Mouse (Mus musculus) embryonic facial prominence, embryonic 15.5 days (tissue): ENCODE measurements around the gene Ell2. TPM values are rescaled to one million over a fixed set of nuclear protein-coding genes. Genes with fewer than 3 reads are reported as not detected.
A peak's percentile ranks its signal among the peaks of the same experiment; 100 is the strongest.

Experiments used
- ATAC-seq: fragments of 200-750 bp; cut with Nextera tagmentation; 2 replicates; pipeline ENCODE4 v1.8.0; 2017; ENCODE audit warnings: low read depth, moderate TSS enrichment; ENCODE audit not compliant: insufficient number of reproducible peaks, low FRiP score, low TSS enrichment
- H3K27ac ChIP-seq: fragments of 300-500 bp; sonication (generic); replicated peaks from 2 replicates; pipeline ENCODE4 v1.5.1; 2015; ENCODE audit warnings: mild to moderate bottlenecking, inconsistent platforms
- H3K27me3 ChIP-seq: fragments of 300-500 bp; sonication (generic); 2 replicates; pipeline ENCODE4 v1.6.1; 2015; ENCODE audit warnings: inconsistent platforms
- H3K36me3 ChIP-seq: fragments of 300-500 bp; sonication (generic); 2 replicates; pipeline ENCODE4 v1.6.1; 2015; ENCODE audit warnings: mild to moderate bottlenecking, inconsistent platforms
- H3K4me1 ChIP-seq: fragments of 300-500 bp; sonication (generic); 2 replicates; pipeline ENCODE4 v1.6.1; 2015; ENCODE audit warnings: inconsistent platforms
- H3K4me2 ChIP-seq: fragments of 300-500 bp; sonication (generic); replicated peaks from 2 replicates; pipeline ENCODE4 v1.6.1; 2015; ENCODE audit warnings: mild to moderate bottlenecking, inconsistent platforms
- H3K4me3 ChIP-seq: fragments of 300-500 bp; sonication (generic); replicated peaks from 2 replicates; pipeline ENCODE4 v1.5.1; 2015; ENCODE audit warnings: mild to moderate bottlenecking, inconsistent platforms
- H3K9ac ChIP-seq: fragments of 300-500 bp; sonication (generic); 2 replicates; pipeline ENCODE4 v1.6.1; 2015; ENCODE audit warnings: inconsistent platforms
- H3K9me3 ChIP-seq: fragments of 300-500 bp; sonication (generic); replicated peaks from 2 replicates; pipeline ENCODE4 v1.6.1; 2016; ENCODE audit warnings: inconsistent platforms
- WGBS: fragments of 180-500 bp; shearing (Covaris S2); methylation state at CpG from one replicate; pipeline ENCODE4 v1.1.7; 2015; 5-methylcytosine and 5-hydroxymethylcytosine counted together
- polyA plus RNA-seq: library from polyadenylated mRNA; unstranded; fragments of >200 nt; fragmentation: Nextera tagmentation; extraction: Ambion mirVana; gene quantifications from 2 replicates; pipeline ENCODE4 v1.2.1, GENCODE M21; 2015

The Ell2 gene
- polyA plus RNA-seq, 1 experiment from 2014 or later, result 15.3 TPM

GRCm38 (mm10) chr13:75745328-75745727 lies 38.8 kb downstream of the Ell2 start:
- no peaks in the 10 kb centered on the region for H3K27me3 ChIP-seq

GRCm38 (mm10) chr13:75747265-75747664 lies 40.7 kb downstream of the Ell2 start:
- Histone ChIP-seq H3K9ac (no peak overlapping the region), H3K9me3 (no peaks in the 10 kb centered on the region), H3K36me3 (no peaks in the 10 kb centered on the region), H3K4me3 (no peak overlapping the region), H3K4me1 (no peaks in the 10 kb centered on the region), H3K4me2 (no peak overlapping the region), H3K27ac (no peak overlapping the region), H3K27me3 (no peaks in the 10 kb centered on the region)
- 92% methylated on average over 3 of the region's 3 CpGs for WGBS
- no peak for ATAC-seq

More at GRCm38 (mm10) chr13:75745328-75745727, 38.8 kb downstream of the Ell2 start:
- no peaks in the 10 kb centered on the region for H3K4me1 ChIP-seq
- H3K4me3 ChIP-seq, result no peak overlapping the region
- no peak overlapping the region for H3K9ac ChIP-seq
- no peak overlapping the region for H3K4me2 ChIP-seq
- ATAC-seq, result no peak
- no peaks in the 10 kb centered on the region for H3K9me3 ChIP-seq
- no peak overlapping the region for H3K27ac ChIP-seq
- no peaks in the 10 kb centered on the region for H3K36me3 ChIP-seq

- no peaks in the 10 kb centered on the region for H3K9me3 ChIP-seq
- 90% methylated on average over 7 of the region's 7 CpGs for whole genome bisulfite sequencing
- no peak for ATAC-seq
These were observed 42.1 kb downstream of the Ell2 start for GRCm38 (mm10) chr13:75748685-75749084.

GRCm38 (mm10) chr13:75750785-75751184 lies 44.2 kb downstream of the Ell2 start:
- no peaks in the 10 kb centered on the region for H3K36me3 ChIP-seq
- H3K9ac ChIP-seq, result no peak overlapping the region
- peaks cover 4% of the 10 kb centered on the region for H3K4me1 ChIP-seq
- no peak overlapping the region for H3K27ac ChIP-seq
- 0 out of 2 replicates have a peak, but pooled peaks have one; percentile 35 for ATAC-seq
- H3K27me3 ChIP-seq, result no peaks in the 10 kb centered on the region
- H3K9me3 ChIP-seq, result no peaks in the 10 kb centered on the region
- H3K4me2 ChIP-seq, result no peak overlapping the region
- no peak overlapping the region for H3K4me3 ChIP-seq
- 52% methylated on average over 2 of the region's 2 CpGs for WGBS

More at GRCm38 (mm10) chr13:75748685-75749084, 42.1 kb downstream of the Ell2 start:
- H3K4me2 ChIP-seq, result no peak overlapping the region
- H3K9ac ChIP-seq, result no peak overlapping the region
- peaks cover 4% of the 10 kb centered on the region for H3K4me1 ChIP-seq
- no peaks in the 10 kb centered on the region for H3K36me3 ChIP-seq
- no peaks in the 10 kb centered on the region for H3K27me3 ChIP-seq
- no peak overlapping the region for H3K27ac ChIP-seq
- H3K4me3 ChIP-seq, result no peak overlapping the region

- Histone ChIP-seq H3K9ac (no peak overlapping the region), H3K36me3 (no peaks in the 10 kb centered on the region), H3K27ac (no peak overlapping the region; the same call in 1 of the 2 replicates), H3K4me3 (no peak overlapping the region), H3K4me2 (no peak overlapping the region), H3K27me3 (no peaks in the 10 kb centered on the region), H3K9me3 (no peaks in the 10 kb centered on the region), H3K4me1 (peaks cover 4% of the 10 kb centered on the region)
- 68% methylated on average over 5 of the region's 5 CpGs for WGBS
- ATAC-seq, result peak; percentile 73
These were observed 45.8 kb downstream of the Ell2 start for GRCm38 (mm10) chr13:75752216-75752938.

GRCm38 (mm10) chr13:75754398-75754797 lies 47.8 kb downstream of the Ell2 start:
- 47% methylated on average over 5 of the region's 5 CpGs for WGBS
- Histone ChIP-seq H3K27ac (no peak overlapping the region), H3K4me3 (no peak overlapping the region), H3K27me3 (no peaks in the 10 kb centered on the region), H3K4me1 (peaks cover 4% of the 10 kb centered on the region), H3K36me3 (no peaks in the 10 kb centered on the region), H3K9ac (no peak overlapping the region), H3K9me3 (no peaks in the 10 kb centered on the region), H3K4me2 (no peak overlapping the region)
- ATAC-seq, result no peak

- H3K4me3 ChIP-seq, result no peak overlapping the region
- no peak overlapping the region for H3K4me2 ChIP-seq
- H3K27ac ChIP-seq, result no peak overlapping the region
- ATAC-seq, result no peak
- H3K9ac ChIP-seq, result no peak overlapping the region
- no peaks in the 10 kb centered on the region for H3K4me1 ChIP-seq
- no peaks in the 10 kb centered on the region for H3K9me3 ChIP-seq
- no peaks in the 10 kb centered on the region for H3K27me3 ChIP-seq
- H3K36me3 ChIP-seq, result no peaks in the 10 kb centered on the region
- 94% methylated on average over 4 of the region's 4 CpGs for WGBS
These were observed 54.4 kb downstream of the Ell2 start for GRCm38 (mm10) chr13:75760859-75761548.

- no peaks in the 10 kb centered on the region for H3K27me3 ChIP-seq
- H3K4me2 ChIP-seq, result no peak overlapping the region
- no peak for ATAC-seq
- no peaks in the 10 kb centered on the region for H3K9me3 ChIP-seq
- no peak overlapping the region for H3K9ac ChIP-seq
- no peak overlapping the region for H3K4me3 ChIP-seq
- H3K4me1 ChIP-seq, result no peaks in the 10 kb centered on the region
- no peak overlapping the region for H3K27ac ChIP-seq
- 85% methylated on average over 4 of the region's 4 CpGs for WGBS
- H3K36me3 ChIP-seq, result no peaks in the 10 kb centered on the region
These were observed 56.2 kb downstream of the Ell2 start for GRCm38 (mm10) chr13:75762759-75763158.

GRCm38 (mm10) chr13:75763280-75763679 lies 56.7 kb downstream of the Ell2 start:
- Histone ChIP-seq H3K9me3 (no peaks in the 10 kb centered on the region), H3K9ac (no peak overlapping the region), H3K4me1 (no peaks in the 10 kb centered on the region), H3K4me2 (no peak overlapping the region), H3K27me3 (no peaks in the 10 kb centered on the region), H3K36me3 (no peaks in the 10 kb centered on the region), H3K27ac (no peak overlapping the region), H3K4me3 (no peak overlapping the region)
- WGBS, result 20% methylated on average over 3 of the region's 3 CpGs
- no peak for ATAC-seq

GRCm38 (mm10) chr13:75765742-75766141 lies 59.2 kb downstream of the Ell2 start:
- H3K4me3 ChIP-seq, result no peak overlapping the region
- 59% methylated on average over 1 of the region's 1 CpGs for WGBS
- H3K4me1 ChIP-seq, result no peaks in the 10 kb centered on the region
- no peak overlapping the region for H3K27ac ChIP-seq
- no peak overlapping the region for H3K4me2 ChIP-seq
- no peak for ATAC-seq
- no peaks in the 10 kb centered on the region for H3K36me3 ChIP-seq
- no peak overlapping the region for H3K9ac ChIP-seq
- no peaks in the 10 kb centered on the region for H3K27me3 ChIP-seq
- H3K9me3 ChIP-seq, result no peaks in the 10 kb centered on the region

GRCm38 (mm10) chr13:75766238-75766637 lies 59.7 kb downstream of the Ell2 start:
- no peak for ATAC-seq
- no peak overlapping the region for H3K4me3 ChIP-seq
- H3K27ac ChIP-seq, result no peak overlapping the region
- no peaks in the 10 kb centered on the region for H3K36me3 ChIP-seq
- WGBS, result 38% methylated on average over 5 of the region's 5 CpGs
- no peak overlapping the region for H3K9ac ChIP-seq
- no peaks in the 10 kb centered on the region for H3K9me3 ChIP-seq
- H3K4me2 ChIP-seq, result no peak overlapping the region
- no peaks in the 10 kb centered on the region for H3K27me3 ChIP-seq
- no peaks in the 10 kb centered on the region for H3K4me1 ChIP-seq
